Mouse (Mus musculus) stomach, embryonic 15.5 days (tissue): Measurements from ENCODE around the gene Dda1. TPM values are rescaled to one million over a fixed set of nuclear protein-coding genes. Genes with fewer than 3 reads are reported as not detected.

Experiments used
- ATAC-seq: fragments of 200-750 bp; cut with Nextera tagmentation; 2 replicates; pipeline ENCODE4 v1.8.0; 2017; ENCODE audit warnings: low read depth, moderate number of reproducible peaks, moderate TSS enrichment; ENCODE audit not compliant: insufficient read depth, low FRiP score
- H3K27ac ChIP-seq: fragments of 300-500 bp; sonication (generic); 2 replicates; pipeline ENCODE4 v1.5.1; 2015; ENCODE audit warnings: mild to moderate bottlenecking, inconsistent platforms
- H3K27me3 ChIP-seq: fragments of 300-500 bp; sonication (generic); replicated peaks from 2 replicates; pipeline ENCODE4 v1.6.1; 2015; ENCODE audit warnings: inconsistent platforms
- H3K36me3 ChIP-seq: fragments of 300-500 bp; sonication (generic); 2 replicates; pipeline ENCODE4 v1.6.1; 2015; ENCODE audit warnings: inconsistent platforms
- H3K4me1 ChIP-seq: fragments of 300-500 bp; sonication (generic); 2 replicates; pipeline ENCODE4 v1.6.1; 2015; ENCODE audit warnings: inconsistent platforms
- H3K4me2 ChIP-seq: fragments of 300-500 bp; sonication (generic); 2 replicates; pipeline ENCODE4 v1.6.1; 2015; ENCODE audit warnings: mild to moderate bottlenecking, inconsistent platforms
- H3K4me3 ChIP-seq: fragments of 300-500 bp; sonication (generic); replicated peaks from 2 replicates; pipeline ENCODE4 v1.5.1; 2015; ENCODE audit warnings: inconsistent platforms
- H3K9ac ChIP-seq: fragments of 300-500 bp; sonication (generic); 2 replicates; pipeline ENCODE4 v1.6.1; 2015; ENCODE audit warnings: inconsistent platforms
- H3K9me3 ChIP-seq: fragments of 300-500 bp; sonication (generic); 2 replicates; pipeline ENCODE4 v1.6.1; 2016; ENCODE audit warnings: inconsistent platforms
- WGBS: fragments of 180-500 bp; shearing (Covaris S2); methylation state at CpG from one replicate; pipeline ENCODE4 v1.1.7; 2015; 5-methylcytosine and 5-hydroxymethylcytosine counted together
- polyA plus RNA-seq: library from polyadenylated mRNA; unstranded; fragments of >200 nt; fragmentation: Nextera tagmentation; extraction: Ambion mirVana; gene quantifications from 2 replicates; pipeline ENCODE4 v1.2.1, GENCODE M21; 2015

Gene Dda1
- polyA plus RNA-seq, 1 experiment from 2014 or later: 92.4 TPM

DNA sequence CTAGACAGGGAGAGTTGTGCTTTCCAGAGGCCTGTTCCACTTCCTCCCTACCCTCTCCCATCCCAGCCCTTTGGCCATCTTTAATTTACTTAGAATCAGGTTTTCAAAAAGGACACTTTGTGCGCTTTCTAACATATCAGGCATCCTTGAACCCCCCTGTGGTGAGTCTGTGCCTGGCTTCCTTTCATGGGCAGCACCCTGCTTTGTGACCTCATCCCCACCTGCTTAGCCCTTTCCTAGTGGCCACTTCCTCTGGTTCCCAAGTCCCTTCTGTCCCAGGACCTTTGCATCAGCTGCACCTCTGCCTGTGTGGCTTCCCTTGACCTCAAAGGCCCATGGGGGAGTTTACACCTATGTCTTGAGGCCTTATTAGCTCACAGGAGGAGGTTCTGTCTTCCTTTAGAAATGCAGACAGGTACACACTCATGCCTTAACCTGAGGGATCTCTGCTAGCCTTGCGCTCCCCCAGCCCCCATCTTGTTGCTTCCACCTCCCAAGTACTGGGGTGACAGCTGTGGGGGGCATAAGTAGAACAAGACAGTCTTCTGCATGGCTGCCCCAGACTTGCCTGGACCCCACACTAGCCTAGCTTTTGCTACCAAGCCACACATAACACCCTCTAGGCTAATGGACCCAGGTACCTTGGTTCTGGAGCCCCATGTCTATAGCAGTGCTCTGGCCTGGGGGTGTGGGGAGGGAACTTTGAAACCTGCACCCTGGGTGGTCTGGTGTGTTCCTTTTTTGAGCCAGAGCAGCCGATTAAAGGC lies 1.3 kb downstream of the Dda1 start:
- WGBS: 77% methylated on average over 3 of the region's 3 CpGs
- no peak for ATAC-seq

DNA sequence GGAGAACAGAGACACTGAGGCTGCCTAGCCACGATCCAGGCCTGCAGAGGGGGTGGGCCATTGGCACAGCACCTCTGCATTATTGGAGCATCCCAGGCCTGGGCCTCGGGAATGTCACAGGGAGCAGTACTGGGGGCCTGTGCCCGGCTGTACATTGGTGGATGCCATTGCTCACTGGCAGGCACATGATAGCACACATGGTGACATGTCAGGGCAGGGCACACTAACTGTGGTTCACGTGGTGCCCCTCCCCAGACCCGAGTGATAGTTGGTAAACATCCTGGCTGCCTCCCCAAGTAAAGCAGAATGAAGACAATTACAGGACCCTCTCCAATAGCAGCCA lies 1.9 kb downstream of the Dda1 start:
- H3K27me3 ChIP-seq: no peaks in the 10 kb centered on the region
- H3K36me3 ChIP-seq: peaks cover 24% of the 10 kb centered on the region
- no peak overlapping the region for H3K27ac ChIP-seq
- H3K4me3 ChIP-seq: no peak overlapping the region
- no peak overlapping the region for H3K4me2 ChIP-seq
- no peak overlapping the region for H3K9ac ChIP-seq
- 71% methylated on average over 5 of the region's 5 CpGs for WGBS
- peaks cover 17% of the 10 kb centered on the region for H3K4me1 ChIP-seq
- no peaks in the 10 kb centered on the region for H3K9me3 ChIP-seq
- no peak for ATAC-seq

More for the DNA sequence above, 1.3 kb downstream of the Dda1 start:
- peak overlapping the region; percentile 64; the same call in 1 of the 2 replicates for H3K9ac ChIP-seq
- peaks cover 24% of the 10 kb centered on the region for H3K36me3 ChIP-seq
- no peaks in the 10 kb centered on the region for H3K9me3 ChIP-seq
- no peak overlapping the region for H3K27ac ChIP-seq
- H3K27me3 ChIP-seq: no peaks in the 10 kb centered on the region
- peak overlapping the region; percentile 79 for H3K4me3 ChIP-seq
- peak overlapping the region; percentile 78 for H3K4me2 ChIP-seq
- peaks cover 15% of the 10 kb centered on the region for H3K4me1 ChIP-seq

DNA sequence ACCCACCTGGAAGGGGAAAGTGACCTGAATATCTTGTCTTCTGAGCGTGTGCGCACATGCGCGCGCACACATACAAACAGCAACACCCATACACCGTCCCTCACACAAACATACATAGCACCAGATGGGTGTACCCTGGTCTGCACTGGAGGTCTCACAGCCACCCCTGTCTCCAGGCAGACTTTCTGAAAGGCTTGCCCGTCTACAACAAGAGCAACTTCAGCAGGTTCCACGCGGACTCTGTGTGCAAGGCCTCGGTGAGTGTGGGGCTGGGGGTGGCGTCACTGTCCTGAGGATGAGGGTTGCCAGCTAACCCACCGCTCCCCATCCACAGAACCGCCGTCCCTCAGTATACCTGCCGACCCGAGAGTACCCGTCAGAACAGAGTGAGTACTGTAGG lies 2.9 kb downstream of the Dda1 start:
- Histone ChIP-seq H3K36me3 (peaks cover 24% of the 10 kb centered on the region), H3K4me3 (no peak overlapping the region), H3K9me3 (no peaks in the 10 kb centered on the region), H3K9ac (no peak overlapping the region), H3K27ac (no peak overlapping the region), H3K27me3 (no peaks in the 10 kb centered on the region), H3K4me1 (peaks cover 20% of the 10 kb centered on the region), H3K4me2 (no peak overlapping the region)
- ATAC-seq: no peak
- WGBS: 93% methylated on average over 17 of the region's 17 CpGs

DNA sequence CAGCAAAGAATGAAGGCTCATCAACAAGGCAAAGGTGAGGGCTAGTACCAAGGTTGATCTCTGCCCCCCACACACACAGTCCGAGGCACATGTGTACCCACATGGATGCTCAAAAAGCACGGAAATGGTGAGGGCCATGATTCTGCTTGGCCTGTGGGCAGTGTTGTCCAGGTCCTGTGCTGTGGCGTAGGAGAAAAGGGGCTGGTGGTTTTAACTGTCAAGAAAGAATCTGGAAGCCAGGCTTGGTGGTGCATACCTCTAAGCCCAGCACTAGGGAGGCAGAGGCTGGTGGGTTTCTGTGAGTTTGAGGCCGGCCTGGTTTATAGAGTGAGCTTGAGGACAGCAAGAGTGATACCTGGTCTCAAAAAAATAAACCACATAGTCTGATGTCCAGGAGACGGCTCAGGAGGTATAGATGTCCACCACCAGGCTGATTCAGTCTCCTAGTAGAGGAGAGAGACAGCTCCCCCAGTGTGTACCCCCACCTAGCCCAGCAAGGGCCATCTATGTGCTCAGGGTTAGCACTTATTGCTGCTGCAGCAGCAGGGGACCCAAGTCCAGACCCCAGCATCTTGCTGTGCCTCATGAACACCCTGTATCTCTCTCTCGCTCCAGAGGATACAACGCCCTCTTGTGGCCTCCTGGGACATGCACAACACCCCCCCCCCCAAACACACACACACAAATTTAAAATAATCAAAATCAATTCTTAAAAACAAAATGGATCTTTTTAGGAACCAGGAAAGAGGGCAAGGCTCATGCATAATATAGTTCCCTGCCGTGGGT lies 3.8 kb downstream of the Dda1 start:
- H3K36me3 ChIP-seq: peaks cover 24% of the 10 kb centered on the region
- no peak overlapping the region for H3K4me3 ChIP-seq
- no peak for ATAC-seq
- H3K4me1 ChIP-seq: peaks cover 27% of the 10 kb centered on the region
- no peaks in the 10 kb centered on the region for H3K9me3 ChIP-seq
- no peak overlapping the region for H3K9ac ChIP-seq
- 82% methylated on average over 8 of the region's 8 CpGs for WGBS
- no peak overlapping the region for H3K4me2 ChIP-seq
- H3K27ac ChIP-seq: no peak overlapping the region
- H3K27me3 ChIP-seq: no peaks in the 10 kb centered on the region

DNA sequence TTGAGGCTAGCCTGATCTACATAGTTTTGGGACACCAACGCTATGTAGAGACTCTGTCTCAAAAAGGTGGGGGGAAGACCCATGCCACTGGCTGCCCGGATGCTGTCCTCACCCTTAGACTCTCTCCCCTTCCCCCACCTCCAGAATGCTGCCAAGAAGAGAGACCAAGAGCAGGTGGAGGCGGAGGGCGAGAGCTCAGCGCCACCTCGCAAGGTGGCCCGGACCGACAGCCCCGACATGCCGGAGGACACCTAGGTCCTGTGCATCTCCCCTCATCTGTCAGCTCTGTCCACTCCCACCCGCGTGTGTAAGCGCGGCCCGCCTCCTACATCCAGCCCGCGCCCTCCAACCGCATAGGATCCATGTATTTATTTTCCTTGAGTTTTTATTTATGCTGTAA lies 5.3 kb downstream of the Dda1 start:
- Histone ChIP-seq H3K4me2 (no peak overlapping the region), H3K27me3 (no peaks in the 10 kb centered on the region), H3K36me3 (peaks cover 24% of the 10 kb centered on the region), H3K4me1 (peaks cover 27% of the 10 kb centered on the region), H3K9ac (no peak overlapping the region), H3K4me3 (no peak overlapping the region), H3K27ac (no peak overlapping the region), H3K9me3 (no peaks in the 10 kb centered on the region)
- WGBS: 89% methylated on average over 18 of the region's 18 CpGs
- ATAC-seq: no peak

DNA sequence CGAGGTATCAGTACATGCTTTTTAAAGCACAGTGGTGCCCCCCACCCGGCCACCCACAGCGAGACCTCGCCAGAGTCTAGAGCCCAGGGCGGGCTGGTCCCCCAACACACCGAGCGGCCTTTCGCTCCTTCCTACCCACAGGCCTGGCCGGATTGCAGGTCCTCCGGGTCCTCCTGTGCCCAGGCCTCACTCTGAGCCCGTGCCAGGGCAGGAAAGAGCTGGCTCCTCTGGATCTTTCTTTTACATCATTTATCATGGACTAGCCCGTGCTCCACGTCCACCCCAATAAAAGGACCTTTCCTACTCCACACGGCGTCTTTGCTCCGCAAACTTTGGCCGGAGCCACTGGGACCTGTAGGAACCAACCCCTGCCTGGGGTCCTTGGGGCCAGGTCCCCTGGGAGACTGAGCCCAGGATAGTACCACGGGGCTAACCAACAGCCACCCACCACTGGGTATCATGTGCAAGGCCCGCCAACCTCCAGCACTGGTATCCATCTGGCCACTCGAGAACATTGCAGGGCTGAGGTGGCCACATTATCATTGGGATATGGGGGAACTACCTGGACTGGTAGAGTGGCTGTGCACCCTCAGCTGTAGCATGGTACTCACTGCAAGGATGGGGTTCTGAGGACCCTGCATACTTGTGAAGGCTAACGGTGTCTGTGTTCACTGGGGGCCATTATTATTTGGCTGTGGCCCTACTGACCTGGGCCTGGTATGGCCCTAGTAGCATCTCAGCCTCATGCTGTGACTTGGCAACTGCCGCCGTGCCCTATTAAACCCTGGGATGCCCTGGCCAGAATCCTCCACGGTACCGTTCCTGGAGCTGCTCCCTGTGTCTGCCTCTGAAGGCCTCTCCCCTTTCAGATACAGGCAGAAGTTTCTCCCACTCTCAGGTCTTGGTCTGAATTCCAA lies 6.0 kb downstream of the Dda1 start:
- Histone ChIP-seq H3K27ac (no peak overlapping the region), H3K36me3 (peaks cover 24% of the 10 kb centered on the region), H3K4me1 (peaks cover 23% of the 10 kb centered on the region), H3K4me3 (0 out of 2 replicates have a peak overlapping the region, but pooled peaks have one; percentile 64), H3K4me2 (no peak overlapping the region), H3K9me3 (no peaks in the 10 kb centered on the region), H3K27me3 (no peaks in the 10 kb centered on the region), H3K9ac (no peak overlapping the region)
- WGBS: 90% methylated on average over 25 of the region's 25 CpGs
- ATAC-seq: no peak

DNA sequence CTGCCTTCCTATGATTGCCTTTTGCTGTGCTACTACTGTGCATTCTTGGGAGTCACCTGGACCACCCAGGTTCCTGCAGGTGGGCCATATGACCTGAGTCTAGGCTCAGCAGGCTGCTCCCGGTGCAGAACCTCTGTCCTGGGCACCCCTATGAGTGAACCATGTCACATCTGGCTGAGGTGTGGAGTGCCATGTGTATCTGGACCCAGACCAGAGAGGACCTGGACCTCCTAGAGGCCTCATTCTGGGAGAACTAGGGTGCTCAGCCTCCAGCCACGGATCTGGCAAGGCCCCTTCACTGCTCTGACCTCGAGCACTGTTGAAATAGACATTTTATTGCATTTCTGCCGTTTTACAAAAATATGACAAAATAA lies 6.7 kb downstream of the Dda1 start:
- H3K36me3 ChIP-seq: peaks cover 24% of the 10 kb centered on the region
- WGBS: 26% methylated on average over 4 of the region's 4 CpGs
- peak overlapping the region; percentile 88; the same call in 1 of the 2 replicates for H3K27ac ChIP-seq
- H3K4me1 ChIP-seq: peaks cover 17% of the 10 kb centered on the region; the same call in 1 of the 2 replicates
- no peak for ATAC-seq
- H3K27me3 ChIP-seq: no peaks in the 10 kb centered on the region
- peak overlapping the region; percentile 64 for H3K4me3 ChIP-seq
- peak overlapping the region; percentile 92 for H3K4me2 ChIP-seq
- H3K9ac ChIP-seq: peak overlapping the region; percentile 50; the same call in 1 of the 2 replicates
- no peaks in the 10 kb centered on the region for H3K9me3 ChIP-seq

DNA sequence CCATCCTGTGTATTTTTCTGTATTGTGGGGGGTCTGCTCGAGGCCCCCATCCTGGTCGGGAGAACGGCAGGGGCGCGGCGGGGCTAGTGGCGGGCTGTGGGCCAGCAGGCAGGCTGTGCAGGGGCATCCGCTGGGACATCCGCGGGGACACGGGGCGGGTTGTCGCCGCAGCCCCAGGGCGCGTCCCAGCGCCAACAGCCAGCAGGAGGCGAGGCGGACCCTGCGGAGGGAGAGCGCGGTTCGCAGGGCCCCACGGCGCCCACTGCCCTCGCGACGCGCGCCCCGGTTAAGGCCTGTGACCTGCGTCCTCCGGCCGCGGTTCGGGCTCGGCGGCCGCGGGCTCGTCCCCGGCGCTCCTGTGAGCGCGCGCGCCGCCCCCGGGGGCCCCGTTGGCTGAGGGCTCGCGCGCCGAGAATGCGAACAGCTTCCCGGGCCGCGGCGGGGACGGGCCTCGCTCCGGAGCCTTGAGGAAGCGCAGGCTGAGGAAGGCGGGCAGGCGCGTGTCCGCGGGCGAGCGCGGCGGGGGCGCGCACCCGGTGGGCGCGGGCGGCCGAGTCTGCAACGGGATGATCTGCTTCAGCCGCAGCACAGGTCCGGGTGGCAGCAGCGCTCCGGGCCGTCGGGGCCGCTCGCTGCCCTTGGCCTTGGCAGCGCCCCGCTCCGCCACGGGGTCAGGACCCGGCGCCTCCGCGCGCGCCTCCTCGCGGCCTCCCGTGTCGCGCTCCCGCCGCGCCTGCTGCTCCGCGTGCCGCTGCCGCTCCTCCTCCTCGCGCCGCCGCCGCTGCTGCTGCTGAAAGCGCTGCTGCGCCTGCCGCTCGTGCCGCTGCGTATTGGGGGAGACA lies 7.3 kb downstream of the Dda1 start:
- H3K4me3 ChIP-seq: peak overlapping the region; percentile 64
- peaks cover 14% of the 10 kb centered on the region; the same call in 1 of the 2 replicates for H3K4me1 ChIP-seq
- peak overlapping the region; percentile 92 for H3K4me2 ChIP-seq
- H3K36me3 ChIP-seq: peaks cover 24% of the 10 kb centered on the region
- ATAC-seq: peak; percentile 74
- H3K27ac ChIP-seq: peak overlapping the region; percentile 88
- H3K9ac ChIP-seq: peak overlapping the region; percentile 50; the same call in 1 of the 2 replicates
- no peaks in the 10 kb centered on the region for H3K27me3 ChIP-seq
- under 1% methylated on average over 104 of the region's 121 CpGs for WGBS
- H3K9me3 ChIP-seq: no peaks in the 10 kb centered on the region

DNA sequence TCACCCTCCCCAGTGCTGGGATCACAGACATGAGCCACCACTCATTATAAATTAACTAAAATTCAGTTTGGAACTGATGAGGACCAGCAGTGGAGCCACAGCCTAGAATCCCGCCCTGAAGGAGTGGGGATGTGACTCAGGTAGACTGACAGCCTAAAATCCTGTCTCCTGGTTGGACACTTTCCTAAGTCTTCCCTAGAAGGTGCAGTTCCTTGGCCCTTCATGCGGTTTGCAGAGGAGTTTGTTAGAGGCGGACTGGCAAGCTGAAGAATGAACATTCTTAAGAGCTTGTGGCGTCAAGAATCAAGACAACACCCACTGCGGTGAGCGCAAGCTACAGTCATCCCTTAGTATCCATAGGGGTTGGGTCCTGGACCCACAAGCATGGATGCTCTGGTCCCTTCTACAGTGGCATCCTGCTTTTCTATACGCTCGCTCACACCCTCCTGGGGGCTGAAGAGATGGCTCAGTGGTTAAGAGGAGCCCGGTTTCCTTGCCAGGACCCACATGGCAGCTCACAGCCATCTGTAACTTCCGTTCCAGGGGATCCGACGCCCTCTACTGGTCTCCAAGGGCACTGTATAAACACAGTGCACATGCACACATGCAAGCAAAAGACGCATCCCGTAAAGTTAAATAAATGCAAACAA lies 8.3 kb downstream of the Dda1 start:
- WGBS: 54% methylated on average over 14 of the region's 14 CpGs
- ATAC-seq: no peak

DNA sequence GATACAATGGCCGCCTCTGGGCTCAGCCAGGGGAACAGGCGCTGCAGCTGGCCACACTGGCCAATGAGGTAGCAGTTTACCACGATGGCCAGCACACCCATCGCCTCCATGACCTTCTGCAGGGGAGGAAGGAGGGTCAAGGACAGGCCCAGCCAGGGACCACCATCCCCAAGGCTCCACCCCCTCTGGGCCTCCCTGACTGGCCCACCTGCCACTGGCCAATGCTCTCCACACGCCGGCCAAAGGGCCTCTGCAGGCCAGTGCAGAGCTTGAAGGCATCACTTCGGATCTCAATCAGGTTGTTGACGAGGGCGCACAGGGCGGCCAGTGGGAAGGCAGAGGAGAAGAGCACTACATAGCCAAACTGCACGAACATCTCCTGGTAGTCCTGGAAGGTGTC lies 9.9 kb downstream of the Dda1 start:
- Histone ChIP-seq H3K9me3 (no peaks in the 10 kb centered on the region), H3K4me1 (peaks cover 14% of the 10 kb centered on the region; the same call in 1 of the 2 replicates), H3K4me3 (no peak overlapping the region), H3K36me3 (peaks cover 11% of the 10 kb centered on the region; the same call in 1 of the 2 replicates), H3K27ac (no peak overlapping the region), H3K4me2 (no peak overlapping the region), H3K9ac (no peak overlapping the region), H3K27me3 (no peaks in the 10 kb centered on the region)
- no peak for ATAC-seq
- WGBS: 91% methylated on average over 11 of the region's 11 CpGs

More for the DNA sequence above, 8.3 kb downstream of the Dda1 start:
- Histone ChIP-seq H3K36me3 (peaks cover 21% of the 10 kb centered on the region), H3K27ac (no peak overlapping the region), H3K9ac (no peak overlapping the region), H3K9me3 (no peaks in the 10 kb centered on the region), H3K27me3 (no peaks in the 10 kb centered on the region), H3K4me2 (peak overlapping the region; percentile 92), H3K4me1 (peaks cover 14% of the 10 kb centered on the region; the same call in 1 of the 2 replicates), H3K4me3 (peak overlapping the region; percentile 64)
